9 mouse cellular contexts compared by ENCODE assay signal in the genomic region with DNA sequence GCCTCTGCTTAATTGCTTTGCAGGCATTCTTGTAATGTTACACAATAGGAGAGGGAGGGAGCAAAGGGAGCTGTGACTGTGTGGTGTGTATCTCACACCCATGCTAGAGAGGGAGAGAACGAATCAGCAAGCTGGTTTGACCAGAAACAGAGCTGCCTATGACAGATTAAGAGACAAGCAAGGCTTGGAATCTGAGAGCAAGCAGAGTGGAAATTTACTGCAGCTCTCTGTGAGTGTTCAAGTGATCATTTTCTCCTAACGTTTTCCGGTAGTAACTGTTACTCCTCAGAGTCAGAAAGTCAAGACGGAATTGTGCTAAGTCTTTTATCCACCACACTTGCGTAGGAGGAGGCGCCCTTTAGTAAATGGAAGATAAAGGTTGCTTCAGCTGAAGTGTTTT. TPM values are rescaled to one million over a fixed set of nuclear protein-coding genes. Genes with fewer than 3 reads are reported as not detected.
DNase-seq lines count a peak whose midpoint lies in the region; ATAC-seq lines count a peak whose summit lies in the region.
"Had no signal": no experiment of that assay in that cellular context is flagged by ENCODE, and none has a peak within 500 bp of the region (broad histone marks: within the 10 kb centered on the region; RNA-seq: fewer than 3 reads in every experiment).

No protein-coding gene starts in this region.

- 58% methylated on average over 6 of the region's 6 CpGs for WGBS in hindbrain, embryonic 15.5 days
- WGBS in hindbrain, embryonic 13.5 days, result 68% methylated on average over 6 of the region's 6 CpGs
- 19% methylated on average over 6 of the region's 6 CpGs for WGBS in heart, embryonic 13.5 days

- H3K4me2 ChIP-seq in hindbrain, embryonic 15.5 days, result no peak overlapping the region
- H3K4me2 ChIP-seq in hindbrain, embryonic 13.5 days, result no peak overlapping the region
- peak overlapping the region; percentile 61 for H3K4me2 ChIP-seq in heart, embryonic 13.5 days
- H3K4me2 ChIP-seq: neural tube, embryonic 13.5 days had no signal

- ATAC-seq in hindbrain, embryonic 15.5 days (ENCODE audit: low FRiP score, low read depth), result no peak
- no peak for ATAC-seq in hindbrain, embryonic 13.5 days (ENCODE audit: low FRiP score)
- no peak for ATAC-seq in heart, embryonic 13.5 days (ENCODE audit: extremely low read depth, insufficient number of reproducible peaks, low FRiP score, low TSS enrichment)

- no peaks in the 10 kb centered on the region for H3K36me3 ChIP-seq in hindbrain, embryonic 15.5 days
- no peaks in the 10 kb centered on the region for H3K36me3 ChIP-seq in hindbrain, embryonic 13.5 days
- H3K36me3 ChIP-seq in heart, embryonic 13.5 days, result no peaks in the 10 kb centered on the region
- H3K36me3 ChIP-seq: neural tube, embryonic 13.5 days had no signal

- no peaks in the 10 kb centered on the region for H3K4me1 ChIP-seq in hindbrain, embryonic 15.5 days (replicated peaks)
- H3K4me1 ChIP-seq in hindbrain, embryonic 13.5 days (replicated peaks), result no peaks in the 10 kb centered on the region
- peaks cover 13% of the 10 kb centered on the region for H3K4me1 ChIP-seq in heart, embryonic 13.5 days
- H3K4me1 ChIP-seq: neural tube, embryonic 13.5 days had no signal

- H3K27me3 ChIP-seq in hindbrain, embryonic 15.5 days, result no peaks in the 10 kb centered on the region
- no peaks in the 10 kb centered on the region for H3K27me3 ChIP-seq in hindbrain, embryonic 13.5 days
- no peaks in the 10 kb centered on the region for H3K27me3 ChIP-seq in heart, embryonic 13.5 days (replicated peaks)
- H3K27me3 ChIP-seq: neural tube, embryonic 13.5 days had no signal

- 0 out of 2 replicates have a peak overlapping the region, but pooled peaks have one; percentile 30 for H3K27ac ChIP-seq in hindbrain, embryonic 15.5 days (replicated peaks)
- H3K27ac ChIP-seq in hindbrain, embryonic 13.5 days, result no peak overlapping the region
- peak overlapping the region; percentile 72 for H3K27ac ChIP-seq in heart, embryonic 13.5 days (replicated peaks)
- H3K27ac ChIP-seq: neural tube, embryonic 13.5 days had no signal

- H3K4me3 ChIP-seq in hindbrain, embryonic 15.5 days, result no peak overlapping the region
- H3K4me3 ChIP-seq in hindbrain, embryonic 13.5 days, result no peak overlapping the region
- peak overlapping the region; percentile 36 for H3K4me3 ChIP-seq in heart, embryonic 13.5 days
- H3K4me3 ChIP-seq: neural tube, embryonic 13.5 days had no signal

- H3K9me3 ChIP-seq in hindbrain, embryonic 15.5 days, result no peaks in the 10 kb centered on the region
- no peaks in the 10 kb centered on the region for H3K9me3 ChIP-seq in hindbrain, embryonic 13.5 days
- H3K9me3 ChIP-seq in heart, embryonic 13.5 days, result no peaks in the 10 kb centered on the region
- H3K9me3 ChIP-seq: neural tube, embryonic 13.5 days had no signal

- H3K9ac ChIP-seq in hindbrain, embryonic 15.5 days, result no peak overlapping the region
- H3K9ac ChIP-seq in hindbrain, embryonic 13.5 days, result no peak overlapping the region
- peak overlapping the region; percentile 63 for H3K9ac ChIP-seq in heart, embryonic 13.5 days
- H3K9ac ChIP-seq: neural tube, embryonic 13.5 days had no signal

- peak; percentile 18 for DNase-seq in adrenal gland, postnatal 10 days
- peak; percentile 39 for DNase-seq in layer of hippocampus, adult 9-11 months
- DNase-seq in spleen, adult 12 weeks (ENCODE audit: low spot score), result no peak
- no peak for DNase-seq in yolk sac, embryonic 10.5 days (ENCODE audit: low spot score)
- no peak for DNase-seq in liver

RNA-seq across cellular contexts. Expression of a gene that starts 37.9 kb away (rescaled TPM):
- polyA plus RNA-seq in hindbrain, embryonic 15.5 days (2015; fragmentation: Nextera tagmentation; extraction: Ambion mirVana), result 26.8 and 28.5 TPM in 2 replicates
- 27.8 and 32.4 TPM in 2 replicates for polyA plus RNA-seq in hindbrain, embryonic 13.5 days (2015; fragmentation: Nextera tagmentation; extraction: Ambion mirVana)
- 10 to 100 TPM; 34.8 to 41.6 TPM for total RNA-seq in adrenal gland, postnatal 10 days (2021)
- 22.7 and 25.2 TPM in 2 replicates for polyA plus RNA-seq in heart, embryonic 13.5 days (2015; fragmentation: Nextera tagmentation; extraction: Ambion mirVana)

RNA-seq across cellular contexts. Expression of a gene that starts 38.0 kb away (rescaled TPM):
- polyA plus RNA-seq in hindbrain, embryonic 15.5 days (2015; fragmentation: Nextera tagmentation; extraction: Ambion mirVana), result 4.7 and 5.2 TPM in 2 replicates
- polyA plus RNA-seq in hindbrain, embryonic 13.5 days (2015; fragmentation: Nextera tagmentation; extraction: Ambion mirVana), result 8.2 and 8.3 TPM in 2 replicates
- 10 to 100 TPM in 1 of 2 experiments, 1 to 10 TPM in 1; 8.6 to 12.1 TPM for total RNA-seq in adrenal gland, postnatal 10 days (2021)
- 8.0 and 8.5 TPM in 2 replicates for polyA plus RNA-seq in heart, embryonic 13.5 days (2015; fragmentation: Nextera tagmentation; extraction: Ambion mirVana)

Comparison
In these comparisons a context has a peak if more than half of its experiments do, and no peak if none do; other contexts are left out.
1. DNase-seq: peak in adrenal gland, postnatal 10 days (single experiment) and layer of hippocampus, adult 9-11 months (single experiment); none in spleen, adult 12 weeks (single experiment), yolk sac, embryonic 10.5 days (single experiment) and liver (single experiment).